Mouse (Mus musculus) liver, embryonic 14.5 days (tissue): ENCODE data around the gene Slc25a38.
A peak's percentile ranks its signal among the peaks of the same experiment; 100 is the strongest.

Experiments used
- CTCF ChIP-seq: IDR thresholded peaks from 2 replicates; pipeline ENCODE4 v1.5.1; 2016; ENCODE audit warnings: antibody characterized with exemption, low read depth, control low read depth
- EP300 ChIP-seq: IDR thresholded peaks from 2 replicates; pipeline ENCODE4 v1.6.1; 2016; ENCODE audit warnings: antibody characterized with exemption, low read depth

DNA sequence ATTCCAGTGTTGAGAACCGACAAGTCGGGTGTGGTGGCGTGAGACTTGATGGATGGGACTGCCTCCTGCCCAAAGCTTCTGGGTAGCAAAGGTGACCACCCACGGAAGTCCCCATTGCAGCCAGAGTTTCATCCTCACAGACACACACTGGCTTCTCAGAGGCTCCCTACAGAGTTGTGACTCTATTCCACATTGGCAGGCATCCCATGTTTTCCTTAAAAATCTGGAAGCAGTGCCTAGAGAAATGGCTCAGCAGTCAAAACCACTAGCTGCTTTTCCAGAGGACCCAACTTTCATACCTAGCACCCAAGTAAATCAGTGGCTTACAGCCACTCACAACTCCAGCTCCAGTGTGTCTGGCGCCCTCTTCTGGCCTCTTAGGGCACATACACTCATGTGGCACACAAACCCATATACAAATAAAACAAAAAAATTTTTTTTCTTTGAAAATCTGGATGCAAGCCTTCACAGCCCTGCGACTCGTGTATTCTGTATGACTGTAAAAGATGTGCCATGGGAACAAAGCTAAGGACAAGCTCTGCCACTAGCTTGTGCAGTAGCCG, 29.5 kb upstream of the Slc25a38 start:
- TF ChIP-seq CTCF (peak; percentile 36; the same call in 1 of the 2 replicates), EP300 (no peak)
